Mouse (Mus musculus) kidney, adult 2 months (tissue): ENCODE measurements around the gene Mog.

Experiments used
- CTCF ChIP-seq: fragments of 200-500 bp; conservative IDR thresholded peaks from 2 replicates; pipeline ENCODE4 v1.5.1; 2011; ENCODE audit warnings: low read depth, mild to moderate bottlenecking, control low read depth, low read length, moderate library complexity, mixed read lengths; ENCODE audit not compliant: insufficient read depth, insufficient read length
- POLR2A ChIP-seq: fragments of 200-500 bp; IDR thresholded peaks from one replicate; pipeline ENCODE4 v1.6.1; 2011; ENCODE audit warnings: low read depth, low read length, control low read depth

GRCm38 (mm10) chr17:36970316-36970890 lies 52.8 kb downstream of the Mog start:
- TF ChIP-seq POLR2A (no peak), CTCF (no peak)
